In genomic region chr13:38531498-38531897, GRCm38 (mm10) we compare ENCODE assay signal across 22 mouse cellular contexts. TPM values are rescaled to one million over a fixed set of nuclear protein-coding genes. Genes with fewer than 3 reads are reported as not detected.
DNase-seq lines count a peak whose midpoint lies in the region; ATAC-seq and TF ChIP-seq lines count a peak whose summit lies in the region.
"Had no signal": no experiment of that assay in that cellular context is flagged by ENCODE, and none has a peak within 500 bp of the region (broad histone marks: within the 10 kb centered on the region; RNA-seq: fewer than 3 reads in every experiment).

No protein-coding gene starts in this region.

- 94% methylated on average over 4 of the region's 4 CpGs for WGBS in heart, embryonic 10.5 days
- 91% methylated on average over 4 of the region's 4 CpGs for WGBS in heart, embryonic 12.5 days

- no peak overlapping the region for H3K9ac ChIP-seq in heart, embryonic 12.5 days
- H3K9ac ChIP-seq in CH12.LX (ENCODE audit: insufficient read depth, low read depth): no peak overlapping the region
- H3K9ac ChIP-seq: embryonic facial prominence, embryonic 12.5 days; forebrain, embryonic 13.5 days; forebrain, embryonic 15.5 days; forebrain, postnatal 0 days had no signal

- intact Hi-C loops in left cerebral cortex, adult 2 months (cut with DNase I): no loop called here

- no peaks in the 10 kb centered on the region for H3K36me3 ChIP-seq in heart, embryonic 10.5 days
- no peaks in the 10 kb centered on the region for H3K36me3 ChIP-seq in heart, embryonic 12.5 days
- no peaks in the 10 kb centered on the region for H3K36me3 ChIP-seq in CH12.LX (replicated peaks in 1 of 2; ENCODE audit: control insufficient read depth in 1 of 2, insufficient read depth in 1 of 2, low read length in 1 of 2)
- no peaks in the 10 kb centered on the region for H3K36me3 ChIP-seq in splenic B cell, adult 2 months (ENCODE audit: control insufficient read depth, insufficient read depth, low read length, poor library complexity, severe bottlenecking)
- H3K36me3 ChIP-seq: embryonic facial prominence, embryonic 10.5 days; embryonic facial prominence, embryonic 12.5 days; forebrain, embryonic 15.5 days had no signal

- H3K9me3 ChIP-seq in heart, embryonic 10.5 days: no peaks in the 10 kb centered on the region
- H3K9me3 ChIP-seq in heart, embryonic 12.5 days (replicated peaks): no peaks in the 10 kb centered on the region
- no peaks in the 10 kb centered on the region for H3K9me3 ChIP-seq in CH12.LX (replicated peaks; ENCODE audit: low read length)
- H3K9me3 ChIP-seq: embryonic facial prominence, embryonic 10.5 days; embryonic facial prominence, embryonic 12.5 days; forebrain, embryonic 13.5 days; forebrain, embryonic 15.5 days had no signal

- H3K4me2 ChIP-seq in heart, embryonic 12.5 days: no peak overlapping the region
- H3K4me2 ChIP-seq in CH12.LX (ENCODE audit: insufficient read depth, low read depth, poor library complexity, severe bottlenecking): no peak overlapping the region
- H3K4me2 ChIP-seq: embryonic facial prominence, embryonic 12.5 days; forebrain, embryonic 13.5 days; forebrain, embryonic 15.5 days had no signal

- TF ChIP-seq RAD21 in CH12.LX (IDR thresholded peaks at IDR 0.05; ENCODE audit: low read depth, low read length): no peak

- no peak for TF ChIP-seq CTCF in CH12.LX (conservative IDR thresholded peaks at IDR 0.05 in 1 of 2, IDR thresholded peaks at IDR 0.05 in 1 of 2; ENCODE audit: low read depth in 2 of 2, low read length in 2 of 2)
- TF ChIP-seq CTCF in left cerebral cortex, adult 2 months (IDR thresholded peaks at IDR 0.05): no peak

- no peak overlapping the region for H3K27ac ChIP-seq in heart, embryonic 10.5 days
- no peak overlapping the region for H3K27ac ChIP-seq in heart, embryonic 12.5 days (ENCODE audit: poor library complexity, severe bottlenecking)
- H3K27ac ChIP-seq in CH12.LX (ENCODE audit: insufficient read depth, low read depth): no peak overlapping the region
- H3K27ac ChIP-seq in left cerebral cortex, adult 2 months: no peak overlapping the region
- H3K27ac ChIP-seq: embryonic facial prominence, embryonic 10.5 days; embryonic facial prominence, embryonic 12.5 days; forebrain, embryonic 13.5 days; forebrain, embryonic 15.5 days had no signal

- ATAC-seq in heart, embryonic 12.5 days (ENCODE audit: insufficient number of reproducible peaks, low FRiP score): no peak
- ATAC-seq: CD4-positive, CD25-positive, alpha-beta regulatory T cell, adult 4 months; forebrain, embryonic 13.5 days; forebrain, embryonic 15.5 days; forebrain, postnatal 0 days had no signal

- peaks cover 28% of the 10 kb centered on the region for H3K4me1 ChIP-seq in heart, embryonic 10.5 days
- peaks cover 21% of the 10 kb centered on the region for H3K4me1 ChIP-seq in heart, embryonic 12.5 days (replicated peaks)
- peaks cover 10 to 16% of the 10 kb centered on the region in 2 experiments for H3K4me1 ChIP-seq in CH12.LX (ENCODE audit: control insufficient read depth in 1 of 2, insufficient read depth in 2 of 2)

- dilution Hi-C loops in CH12.LX (cut with MboI; ENCODE audit: extremely low pct_ligation_motif_present, extremely low pct_unique_long_range_greater_than_20kb, low sequenced_read_pairs): no loop called here

- TF ChIP-seq POLR2A in CH12.LX (IDR thresholded peaks at IDR 0.05; ENCODE audit: low read depth, low read length): no peak

- H3K79me2 ChIP-seq in CH12.LX (replicated peaks; ENCODE audit: control insufficient read depth, extremely low read depth, insufficient read depth, poor library complexity, severe bottlenecking): peaks cover 13% of the 10 kb centered on the region

- peak; percentile 53 for DNase-seq in heart, embryonic 10.5 days (ENCODE audit: low spot score)
- DNase-seq in A20 (ENCODE audit: low read depth, low spot score): peak; percentile 81
- DNase-seq in CH12.LX (ENCODE audit: extremely low read depth): no peak
- DNase-seq in splenic B cell, adult 2 months (ENCODE audit: low read depth, low spot score): peak; percentile 41
- no peak for DNase-seq in kidney, postnatal 36 days
- DNase-seq in left cerebral cortex, adult 2 months (ENCODE audit: extremely low spot score in 1 of 2, low spot score in 2 of 2): no peak
- DNase-seq: adrenal gland, adult 2 months; adrenal gland, postnatal 10 days; adrenal gland, postnatal 25 days; B cell, adult 2 months; cerebellum, adult 11 months; cerebellum, adult 18-20 months; cerebellum, adult 9-10 months; cerebellum, postnatal 10 days; cerebellum, postnatal 25 days; forebrain, postnatal 0 days had no signal

- no peaks in the 10 kb centered on the region; the same call in 1 of the 2 replicates for H3K27me3 ChIP-seq in heart, embryonic 10.5 days (ENCODE audit: insufficient read depth, poor library complexity, severe bottlenecking)
- peaks cover 8% of the 10 kb centered on the region; the same call in 1 of the 2 replicates for H3K27me3 ChIP-seq in heart, embryonic 12.5 days (replicated peaks)
- no peaks in the 10 kb centered on the region for H3K27me3 ChIP-seq in CH12.LX (replicated peaks)
- no peaks in the 10 kb centered on the region for H3K27me3 ChIP-seq in splenic B cell, adult 2 months (ENCODE audit: control insufficient read depth, insufficient read depth, low read length, poor library complexity, severe bottlenecking)
- H3K27me3 ChIP-seq: embryonic facial prominence, embryonic 12.5 days; forebrain, embryonic 13.5 days; forebrain, embryonic 15.5 days had no signal

- in situ Hi-C loops in CH12.LX (cut with MboI; ENCODE audit: low pct_ligation_motif_present, low pct_unique_long_range_greater_than_20kb, low sequenced_read_pairs): no loop called here

- peak; percentile 51 for TF ChIP-seq EP300 in CH12.LX (IDR thresholded peaks at IDR 0.05; ENCODE audit: low read length)

- no peak overlapping the region for H3K4me3 ChIP-seq in heart, embryonic 10.5 days
- no peak overlapping the region for H3K4me3 ChIP-seq in heart, embryonic 12.5 days
- no peak overlapping the region for H3K4me3 ChIP-seq in CH12.LX (replicated peaks in 1 of 3; ENCODE audit: low read depth in 2 of 3, low read length in 2 of 3, poor library complexity in 1 of 3)
- H3K4me3 ChIP-seq in left cerebral cortex, adult 2 months: no peak overlapping the region
- H3K4me3 ChIP-seq: embryonic facial prominence, embryonic 10.5 days; embryonic facial prominence, embryonic 12.5 days; forebrain, embryonic 13.5 days; forebrain, embryonic 15.5 days had no signal

TF ChIP-seq in CH12.LX, 34 proteins besides CTCF, POLR2A, EP300 and RAD21:
- TF ChIP-seq TCF12 (IDR thresholded peaks at IDR 0.05; ENCODE audit: low read depth, low read length) (peak; percentile 70; the same call in 1 of the 2 replicates), E2F4 (IDR thresholded peaks at IDR 0.05; ENCODE audit: insufficient replicate concordance, low read depth, low read length) (no peak), MEF2A (IDR thresholded peaks at IDR 0.05; ENCODE audit: borderline replicate concordance, low read depth, low read length) (peak; percentile 96)

RNA-seq across cellular contexts. Expression of gene Txndc5, which starts 2.9 kb away (rescaled TPM):
- polyA plus RNA-seq in heart, embryonic 10.5 days (2016; fragmentation: Nextera tagmentation; extraction: Ambion mirVana): 242 and 256 TPM in 2 replicates
- 254 and 258 TPM in 2 replicates for polyA plus RNA-seq in heart, embryonic 12.5 days (2016; fragmentation: Nextera tagmentation; extraction: Ambion mirVana)
- 131 and 171 TPM in 2 replicates for total RNA-seq in CH12.LX (2012; rRNA removed)
- total RNA-seq in CH12.LX (2014; rRNA removed): 111 and 120 TPM in 2 replicates
- 145 and 155 TPM in 2 replicates for polyA plus RNA-seq in CH12.LX (2012; ENCODE audit: insufficient read length, low read depth)
- 10 to 100 TPM; 47.0 to 47.4 TPM for total RNA-seq in left cerebral cortex, adult 2 months (2021)

Comparison
In these comparisons a context has a peak if more than half of its experiments do, and no peak if none do; other contexts are left out.
1. DNase-seq: peak in heart, embryonic 10.5 days (single experiment), A20 (single experiment) and splenic B cell, adult 2 months (single experiment); none in CH12.LX (single experiment), kidney, postnatal 36 days (0 of 2) and left cerebral cortex, adult 2 months (0 of 2).